Mouse (Mus musculus) ES-Bruce4 (cell line): Measurements from ENCODE around the gene Ddn. TPM values are rescaled to one million over a fixed set of nuclear protein-coding genes. Genes with fewer than 3 reads are reported as not detected.
A peak's percentile ranks its signal among the peaks of the same experiment; 100 is the strongest.

Experiments used
- H3K27ac ChIP-seq: 2 replicates; pipeline ENCODE4 v1.5.1; 2012; ENCODE audit warnings: low read length, inconsistent platforms; ENCODE audit not compliant: insufficient read depth
- H3K27me3 ChIP-seq: 2 replicates; pipeline ENCODE4 v1.6.1; 2012; ENCODE audit warnings: mild to moderate bottlenecking, low read length, inconsistent platforms; ENCODE audit not compliant: control insufficient read depth, poor library complexity, insufficient read depth, severe bottlenecking
- H3K36me3 ChIP-seq: 2 replicates; pipeline ENCODE4 v1.6.1; 2012; ENCODE audit warnings: inconsistent platforms, mild to moderate bottlenecking, low read length, moderate library complexity; ENCODE audit not compliant: control insufficient read depth, poor library complexity, insufficient read depth, severe bottlenecking
- H3K4me1 ChIP-seq: one replicate; pipeline ENCODE4 v1.8.1; 2011; ENCODE audit warnings: low read length; ENCODE audit not compliant: control insufficient read depth, insufficient read depth
- H3K4me3 ChIP-seq: 2 replicates; pipeline ENCODE4 v1.5.1; 2011; ENCODE audit warnings: low read depth, mild to moderate bottlenecking, low read length
- H3K9ac ChIP-seq: 2 replicates; pipeline ENCODE4 v1.6.1; 2012; ENCODE audit warnings: low read depth, mild to moderate bottlenecking, inconsistent platforms; ENCODE audit not compliant: poor library complexity, severe bottlenecking
- H3K9me3 ChIP-seq: replicated peaks from 2 replicates; pipeline ENCODE4 v1.6.1; 2012; ENCODE audit warnings: mild to moderate bottlenecking, low read length, inconsistent platforms; ENCODE audit not compliant: control insufficient read depth, poor library complexity, insufficient read depth, severe bottlenecking
- CTCF ChIP-seq: IDR thresholded peaks from one replicate; pipeline ENCODE4 v1.8.1; 2011; ENCODE audit warnings: low read depth, low read length
- EP300 ChIP-seq: IDR thresholded peaks from 2 replicates; pipeline ENCODE4 v1.6.1; 2011; ENCODE audit warnings: low read depth, low read length; ENCODE audit not compliant: insufficient read depth
- POLR2A ChIP-seq: IDR thresholded peaks from one replicate; pipeline ENCODE4 v1.8.1; 2011; ENCODE audit warnings: low read length; ENCODE audit not compliant: insufficient read depth
- polyA plus RNA-seq: library from polyadenylated mRNA; stranded (reverse); fragments of >200 nt; gene quantifications from 2 replicates; pipeline ENCODE4 v1.2.4, GENCODE M21; 2011; ENCODE audit warnings: low read depth; ENCODE audit not compliant: missing spikeins, insufficient read depth, insufficient read length

Gene Ddn
- polyA plus RNA-seq, 1 experiment, result not detected

DNA sequence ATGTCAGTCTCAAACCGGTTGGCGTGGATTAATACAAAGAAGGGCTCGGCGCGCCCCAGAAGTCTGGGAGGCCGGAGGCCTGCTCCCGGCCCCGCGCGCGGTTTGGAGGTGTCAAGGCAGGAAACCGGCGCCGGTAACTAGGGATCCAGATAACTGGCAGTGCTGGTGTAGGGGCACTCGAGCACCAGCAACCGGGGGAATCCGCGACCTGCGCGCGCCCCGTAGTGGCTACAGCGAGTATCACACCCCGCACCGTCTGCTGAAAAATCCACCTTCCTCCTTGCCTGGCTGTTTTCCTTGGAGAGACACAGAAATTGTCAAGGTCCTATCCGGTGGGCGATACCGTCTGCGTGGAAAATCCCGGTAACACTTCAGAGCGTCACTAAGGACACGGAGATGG lies 5.2 kb downstream of the Ddn start:
- Histone ChIP-seq H3K27ac (no peak overlapping the region), H3K27me3 (peaks cover 11% of the 10 kb centered on the region; the same call in 1 of the 2 replicates), H3K36me3 (no peaks in the 10 kb centered on the region), H3K9ac (no peak overlapping the region), H3K9me3 (no peaks in the 10 kb centered on the region), H3K4me1 (no peaks in the 10 kb centered on the region), H3K4me3 (no peak overlapping the region)
- peak; percentile 92 for TF ChIP-seq CTCF
- TF ChIP-seq EP300, result no peak

DNA sequence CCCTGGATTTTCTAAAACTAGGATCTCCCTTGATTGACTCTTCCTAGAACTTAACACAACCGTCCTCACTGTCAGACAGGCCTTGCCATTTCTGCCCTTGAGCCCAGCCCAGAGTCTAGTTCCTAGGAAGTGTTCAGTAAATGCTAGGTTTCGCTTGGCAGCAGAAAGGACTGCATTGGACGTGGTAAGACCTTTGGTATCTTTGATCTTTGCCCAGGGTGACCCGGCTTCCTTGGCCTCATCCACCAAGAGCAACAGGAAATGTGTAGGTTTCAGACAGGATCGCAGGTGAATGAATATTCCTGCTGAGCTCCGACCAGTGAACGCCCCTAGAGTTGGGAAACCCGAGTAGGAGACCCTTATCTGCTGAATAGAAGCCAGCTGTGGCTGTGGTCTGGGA lies 6.4 kb downstream of the Ddn start:
- no peak for TF ChIP-seq EP300
- TF ChIP-seq POLR2A, result no peak
- TF ChIP-seq CTCF, result no peak
- no peaks in the 10 kb centered on the region for H3K4me1 ChIP-seq
- no peak overlapping the region for H3K4me3 ChIP-seq
- H3K27me3 ChIP-seq, result peaks cover 13% of the 10 kb centered on the region
- H3K9ac ChIP-seq, result no peak overlapping the region
- no peaks in the 10 kb centered on the region for H3K36me3 ChIP-seq
- no peaks in the 10 kb centered on the region for H3K9me3 ChIP-seq
- H3K27ac ChIP-seq, result no peak overlapping the region

DNA sequence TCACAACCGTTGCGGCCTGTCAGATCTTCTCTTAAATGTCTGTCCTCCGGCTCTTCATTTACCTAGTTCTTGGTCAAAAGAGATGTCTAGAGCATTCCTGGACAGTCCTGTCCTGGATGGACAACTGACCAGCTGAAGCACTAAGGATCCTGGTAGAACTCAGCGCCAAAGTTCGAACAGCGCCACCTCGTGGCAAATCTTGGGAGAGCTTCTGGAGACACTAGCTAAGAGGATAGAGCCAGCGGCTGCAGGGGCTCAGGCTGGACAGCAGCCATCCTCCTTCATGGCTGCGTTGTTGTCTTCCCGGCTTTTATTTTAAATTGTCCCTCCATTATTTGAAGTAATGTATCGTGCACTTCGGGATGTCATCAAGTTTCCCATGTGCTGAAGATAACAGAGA lies 9.9 kb downstream of the Ddn start:
- no peaks in the 10 kb centered on the region for H3K9me3 ChIP-seq
- no peaks in the 10 kb centered on the region for H3K36me3 ChIP-seq
- TF ChIP-seq EP300, result no peak
- peak; percentile 91 for TF ChIP-seq CTCF
- H3K9ac ChIP-seq, result no peak overlapping the region
- H3K27ac ChIP-seq, result no peak overlapping the region
- no peaks in the 10 kb centered on the region for H3K4me1 ChIP-seq
- H3K27me3 ChIP-seq, result peaks cover 5% of the 10 kb centered on the region
- no peak overlapping the region for H3K4me3 ChIP-seq

DNA sequence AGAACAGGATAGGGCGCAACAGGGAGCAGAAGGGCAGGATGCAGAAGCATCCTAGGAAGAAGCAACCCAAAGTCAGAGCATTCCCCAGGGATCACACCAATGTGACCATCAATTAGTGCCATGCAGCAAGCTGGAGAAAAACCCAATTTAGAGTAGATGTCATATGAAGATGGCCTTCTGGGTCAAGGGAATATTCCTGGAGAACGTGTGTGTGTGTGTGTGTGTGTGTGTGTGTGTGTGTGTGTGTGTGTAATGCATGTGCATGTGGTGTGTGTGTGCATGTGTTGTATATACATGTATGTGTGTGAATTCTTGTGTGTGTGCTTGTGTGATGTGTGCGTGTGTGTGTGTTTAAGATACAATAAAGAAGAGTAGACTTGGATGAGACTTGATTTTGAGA lies 10.4 kb downstream of the Ddn start:
- Histone ChIP-seq H3K27me3 (peaks cover 5% of the 10 kb centered on the region), H3K4me1 (no peaks in the 10 kb centered on the region), H3K9ac (no peak overlapping the region), H3K4me3 (no peak overlapping the region), H3K36me3 (no peaks in the 10 kb centered on the region), H3K27ac (no peak overlapping the region), H3K9me3 (no peaks in the 10 kb centered on the region)
- no peak for TF ChIP-seq EP300
- TF ChIP-seq CTCF, result no peak

DNA sequence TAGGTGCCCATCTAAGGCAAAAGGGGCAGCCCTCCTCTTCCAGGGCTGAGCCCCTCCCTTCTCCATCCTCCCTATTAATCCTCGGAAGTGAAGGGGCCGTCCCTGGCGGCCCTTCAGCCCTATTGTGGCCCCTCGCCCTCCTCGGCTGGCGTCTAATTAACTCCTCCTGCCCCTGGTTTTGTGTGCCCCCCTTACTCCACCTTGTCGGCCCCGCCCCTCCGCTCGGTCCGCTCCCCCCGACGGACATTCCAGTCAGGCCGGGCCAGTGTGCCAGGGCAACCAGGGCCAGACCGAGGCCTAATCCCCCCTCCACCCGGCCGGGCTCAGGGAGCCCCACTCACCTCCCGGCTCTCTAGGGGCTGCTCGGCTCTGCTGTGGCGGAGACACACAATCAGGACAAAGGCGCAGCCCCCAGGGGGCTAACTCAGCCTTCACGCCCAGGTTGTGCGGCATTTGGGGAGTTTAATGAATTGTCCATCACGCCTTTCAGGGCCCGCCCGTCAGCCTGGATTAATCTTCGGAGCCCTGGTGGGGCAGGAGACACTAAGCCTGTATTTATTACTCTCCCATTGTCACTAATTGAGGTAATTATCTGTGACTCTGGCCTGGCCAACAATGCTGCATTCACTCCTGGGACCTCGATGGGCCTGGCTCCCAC lies 11.3 kb downstream of the Ddn start:
- H3K36me3 ChIP-seq, result no peaks in the 10 kb centered on the region
- no peaks in the 10 kb centered on the region for H3K4me1 ChIP-seq
- H3K9ac ChIP-seq, result no peak overlapping the region
- H3K27me3 ChIP-seq, result peaks cover 2% of the 10 kb centered on the region
- H3K9me3 ChIP-seq, result no peaks in the 10 kb centered on the region
- no peak overlapping the region for H3K27ac ChIP-seq
- TF ChIP-seq CTCF (no peak), POLR2A (no peak), EP300 (no peak)
- no peak overlapping the region for H3K4me3 ChIP-seq

DNA sequence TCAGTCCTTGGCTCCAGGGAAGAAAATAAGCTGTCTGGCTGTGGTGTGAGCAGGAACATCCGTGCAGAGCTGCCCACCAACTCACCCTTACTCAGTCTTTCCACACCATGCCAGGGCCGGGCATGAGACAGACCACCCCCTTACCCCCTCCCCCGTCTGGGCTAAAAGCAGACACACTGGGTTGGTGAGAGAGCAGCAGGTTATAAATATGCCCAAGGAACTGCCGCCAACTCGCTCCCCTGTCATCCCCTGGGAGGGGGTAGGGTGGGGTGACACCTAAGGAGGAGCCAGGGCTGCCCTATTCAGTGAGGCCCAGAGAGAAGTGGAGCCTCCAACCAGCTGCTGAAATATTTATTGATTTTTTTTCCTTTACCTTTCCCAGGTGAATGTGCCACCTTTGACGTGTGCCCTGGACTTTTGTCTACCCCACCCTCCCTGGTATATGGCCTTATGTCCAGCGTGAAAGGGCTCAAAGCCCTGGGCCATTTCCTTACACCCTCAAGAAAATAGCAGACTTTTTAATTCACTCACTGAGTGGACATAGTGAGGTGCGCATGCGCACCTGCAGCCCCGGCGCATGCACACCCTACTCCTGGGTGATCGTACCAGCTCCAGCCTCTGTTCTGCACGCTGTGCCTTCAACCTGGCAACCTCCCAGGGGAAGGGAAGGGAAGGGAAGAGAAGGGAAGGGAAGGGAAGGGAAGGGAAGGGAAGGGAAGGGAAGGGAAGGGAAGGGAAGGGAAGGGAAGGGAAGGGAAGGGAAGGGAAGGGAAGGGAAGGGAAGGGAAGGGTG lies 12.3 kb downstream of the Ddn start:
- Histone ChIP-seq H3K4me1 (no peaks in the 10 kb centered on the region), H3K36me3 (no peaks in the 10 kb centered on the region), H3K27me3 (peaks cover 4% of the 10 kb centered on the region), H3K9ac (no peak overlapping the region), H3K4me3 (no peak overlapping the region), H3K27ac (no peak overlapping the region), H3K9me3 (no peaks in the 10 kb centered on the region)
- TF ChIP-seq POLR2A (no peak), EP300 (no peak), CTCF (no peak)
